23 mouse cellular contexts compared by ENCODE assay signal in the genomic region with DNA sequence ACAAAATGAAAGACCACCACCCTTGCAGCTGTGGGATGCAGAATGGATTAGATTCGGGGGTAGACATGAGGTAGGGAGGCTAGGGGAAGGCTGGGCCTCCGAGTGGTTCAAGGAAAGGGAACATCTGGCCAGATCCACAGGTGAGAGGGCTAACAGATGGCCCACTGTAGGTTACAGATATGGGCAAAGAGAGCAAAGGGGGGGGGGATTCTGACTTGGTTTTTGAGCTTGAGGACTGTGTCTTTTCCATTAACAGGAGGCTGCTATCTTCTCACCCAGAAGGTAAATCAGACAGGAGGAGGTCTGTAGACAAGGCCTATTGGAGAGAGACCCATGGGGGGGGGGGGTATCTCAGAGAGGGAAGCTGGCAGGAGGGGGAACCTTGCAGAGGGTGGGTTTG. TPM values are rescaled to one million over a fixed set of nuclear protein-coding genes. Genes with fewer than 3 reads are reported as not detected.
DNase-seq lines count a peak whose midpoint lies in the region; ATAC-seq and TF ChIP-seq lines count a peak whose summit lies in the region.
"Had no signal": no experiment of that assay in that cellular context is flagged by ENCODE, and none has a peak within 500 bp of the region (broad histone marks: within the 10 kb centered on the region; RNA-seq: fewer than 3 reads in every experiment).

No protein-coding gene starts in this region.

- peaks cover 5% of the 10 kb centered on the region; the same call in 1 of the 2 replicates for H3K4me1 ChIP-seq in forebrain, embryonic 16.5 days (replicated peaks; ENCODE audit: control insufficient read depth, insufficient read depth, low read length)
- H3K4me1 ChIP-seq in forebrain, embryonic 11.5 days (replicated peaks; ENCODE audit: control insufficient read depth, insufficient read depth, low read length): no peaks in the 10 kb centered on the region
- H3K4me1 ChIP-seq in midbrain, embryonic 11.5 days (ENCODE audit: control insufficient read depth, insufficient read depth, low read length): no peaks in the 10 kb centered on the region
- no peaks in the 10 kb centered on the region for H3K4me1 ChIP-seq in midbrain, postnatal 0 days (ENCODE audit: insufficient read depth, low read length)
- H3K4me1 ChIP-seq: embryonic facial prominence, embryonic 12.5 days; embryonic facial prominence, embryonic 15.5 days had no signal

- no peak overlapping the region for H3K27ac ChIP-seq in forebrain, embryonic 16.5 days (ENCODE audit: low read length)
- H3K27ac ChIP-seq in forebrain, embryonic 11.5 days (ENCODE audit: low read depth, low read length): no peak overlapping the region
- H3K27ac ChIP-seq in midbrain, embryonic 11.5 days (ENCODE audit: low read depth, low read length): no peak overlapping the region
- no peak overlapping the region for H3K27ac ChIP-seq in midbrain, postnatal 0 days (ENCODE audit: low read depth, low read length)
- H3K27ac ChIP-seq: embryonic facial prominence, embryonic 12.5 days; embryonic facial prominence, embryonic 15.5 days; forebrain, embryonic 12.5 days; forebrain, embryonic 15.5 days; gastrocnemius, adult 2 months; hindbrain, embryonic 12.5 days; hindbrain, embryonic 15.5 days had no signal

- H3K36me3 ChIP-seq in forebrain, embryonic 16.5 days (ENCODE audit: control insufficient read depth, insufficient read depth): no peaks in the 10 kb centered on the region
- H3K36me3 ChIP-seq in forebrain, embryonic 11.5 days (ENCODE audit: control insufficient read depth, insufficient read depth, low read length): no peaks in the 10 kb centered on the region
- H3K36me3 ChIP-seq in midbrain, embryonic 11.5 days (ENCODE audit: control insufficient read depth, insufficient read depth, low read length): no peaks in the 10 kb centered on the region
- H3K36me3 ChIP-seq in midbrain, postnatal 0 days (ENCODE audit: insufficient read depth, low read length): no peaks in the 10 kb centered on the region
- H3K36me3 ChIP-seq: embryonic facial prominence, embryonic 12.5 days; embryonic facial prominence, embryonic 15.5 days; forebrain, embryonic 12.5 days; forebrain, embryonic 15.5 days; hindbrain, embryonic 12.5 days; hindbrain, embryonic 15.5 days had no signal

- peak; percentile 38; the same call in 1 of the 2 replicates for ATAC-seq in forebrain, embryonic 16.5 days
- no peak for ATAC-seq in forebrain, embryonic 11.5 days (replicated peaks; ENCODE audit: low FRiP score)
- no peak for ATAC-seq in midbrain, embryonic 11.5 days (ENCODE audit: low FRiP score)
- ATAC-seq in midbrain, postnatal 0 days (ENCODE audit: low FRiP score): no peak
- ATAC-seq in megakaryocyte-erythroid progenitor cell, adult 5-6 weeks (replicated peaks; ENCODE audit: low FRiP score, low TSS enrichment, poor library complexity, severe bottlenecking): 0 out of 2 replicates have a peak, but pooled peaks have one; percentile 28
- ATAC-seq: forebrain, embryonic 15.5 days; Patski had no signal

- H3K9me3 ChIP-seq in forebrain, embryonic 16.5 days (ENCODE audit: control insufficient read depth, low read length): no peaks in the 10 kb centered on the region
- H3K9me3 ChIP-seq in forebrain, embryonic 11.5 days (ENCODE audit: control insufficient read depth, low read length): no peaks in the 10 kb centered on the region
- H3K9me3 ChIP-seq in midbrain, embryonic 11.5 days (ENCODE audit: control insufficient read depth, low read length): no peaks in the 10 kb centered on the region
- no peaks in the 10 kb centered on the region for H3K9me3 ChIP-seq in midbrain, postnatal 0 days (ENCODE audit: low read length)
- H3K9me3 ChIP-seq: embryonic facial prominence, embryonic 12.5 days; embryonic facial prominence, embryonic 15.5 days; forebrain, embryonic 12.5 days; forebrain, embryonic 15.5 days; hindbrain, embryonic 12.5 days; hindbrain, embryonic 15.5 days had no signal

- no peak for TF ChIP-seq CTCF in midbrain, postnatal 0 days (IDR thresholded peaks at IDR 0.05)

- DNase-seq in forebrain, embryonic 11.5 days (ENCODE audit: low spot score): no peak
- peak; percentile 4 for DNase-seq in midbrain, embryonic 11.5 days (ENCODE audit: low spot score, missing footprints)
- no peak for DNase-seq in midbrain, postnatal 0 days (ENCODE audit: low spot score)
- no peak for DNase-seq in kidney, postnatal 14 days
- no peak for DNase-seq in adrenal gland, adult 8-10 months
- DNase-seq: adrenal gland, postnatal 14 days; cerebellum, adult 11 months; cerebellum, adult 2 months; cerebellum, adult 9-11 months; cerebellum, postnatal 25 days; gastrocnemius, adult 2 months; gastrocnemius, postnatal 14 days; heart, adult 11 months had no signal

- H3K4me2 ChIP-seq in forebrain, embryonic 16.5 days (ENCODE audit: low read length): no peak overlapping the region
- H3K4me2 ChIP-seq in forebrain, embryonic 11.5 days (ENCODE audit: low read depth, low read length, severe bottlenecking): no peak overlapping the region
- H3K4me2 ChIP-seq in midbrain, embryonic 11.5 days: no peak overlapping the region
- no peak overlapping the region for H3K4me2 ChIP-seq in midbrain, postnatal 0 days (ENCODE audit: low read depth, low read length, poor library complexity, severe bottlenecking)
- H3K4me2 ChIP-seq: embryonic facial prominence, embryonic 12.5 days; embryonic facial prominence, embryonic 15.5 days; forebrain, embryonic 12.5 days; forebrain, embryonic 15.5 days; heart, embryonic 11.5 days; hindbrain, embryonic 12.5 days; hindbrain, embryonic 15.5 days had no signal

- no peaks in the 10 kb centered on the region for H3K27me3 ChIP-seq in forebrain, embryonic 16.5 days (replicated peaks; ENCODE audit: control insufficient read depth, insufficient read depth, low read length)
- H3K27me3 ChIP-seq in forebrain, embryonic 11.5 days (ENCODE audit: control insufficient read depth, insufficient read depth, low read length): no peaks in the 10 kb centered on the region
- no peaks in the 10 kb centered on the region for H3K27me3 ChIP-seq in midbrain, embryonic 11.5 days (ENCODE audit: control insufficient read depth, insufficient read depth, low read length)
- H3K27me3 ChIP-seq in midbrain, postnatal 0 days (ENCODE audit: insufficient read depth, low read length): no peaks in the 10 kb centered on the region
- H3K27me3 ChIP-seq: embryonic facial prominence, embryonic 12.5 days; embryonic facial prominence, embryonic 15.5 days; forebrain, embryonic 12.5 days; forebrain, embryonic 15.5 days; hindbrain, embryonic 12.5 days; hindbrain, embryonic 15.5 days; Patski had no signal

- no peak overlapping the region for H3K4me3 ChIP-seq in forebrain, embryonic 16.5 days (replicated peaks; ENCODE audit: low read length)
- no peak overlapping the region for H3K4me3 ChIP-seq in forebrain, embryonic 11.5 days (ENCODE audit: low read depth, low read length)
- H3K4me3 ChIP-seq in midbrain, embryonic 11.5 days (ENCODE audit: low read depth, low read length): no peak overlapping the region
- no peak overlapping the region for H3K4me3 ChIP-seq in midbrain, postnatal 0 days (ENCODE audit: low read depth, low read length)
- H3K4me3 ChIP-seq: embryonic facial prominence, embryonic 12.5 days; embryonic facial prominence, embryonic 15.5 days; forebrain, embryonic 12.5 days; forebrain, embryonic 15.5 days; gastrocnemius, adult 2 months; hindbrain, embryonic 12.5 days; hindbrain, embryonic 15.5 days had no signal

- no peak overlapping the region for H3K9ac ChIP-seq in forebrain, embryonic 16.5 days (replicated peaks; ENCODE audit: low read depth, low read length)
- H3K9ac ChIP-seq in forebrain, embryonic 11.5 days (ENCODE audit: low read length): no peak overlapping the region
- no peak overlapping the region for H3K9ac ChIP-seq in midbrain, embryonic 11.5 days (ENCODE audit: low read length)
- H3K9ac ChIP-seq in midbrain, postnatal 0 days (replicated peaks; ENCODE audit: low read length, poor library complexity, severe bottlenecking): no peak overlapping the region
- H3K9ac ChIP-seq: embryonic facial prominence, embryonic 12.5 days; embryonic facial prominence, embryonic 15.5 days; forebrain, embryonic 12.5 days; forebrain, embryonic 15.5 days; hindbrain, embryonic 12.5 days; hindbrain, embryonic 15.5 days had no signal

- 65% methylated on average over 2 of the region's 2 CpGs for WGBS in forebrain, embryonic 16.5 days
- WGBS in forebrain, embryonic 11.5 days: 81% methylated on average over 2 of the region's 2 CpGs
- whole genome bisulfite sequencing in midbrain, embryonic 11.5 days: 72% methylated on average over 2 of the region's 2 CpGs
- WGBS in midbrain, postnatal 0 days: 86% methylated on average over 2 of the region's 2 CpGs

RNA-seq across cellular contexts. Expression of a gene that starts 11.5 kb away (rescaled TPM):
- polyA plus RNA-seq in forebrain, embryonic 16.5 days (2015; fragmentation: Nextera tagmentation; extraction: Ambion mirVana): 35.1 and 46.0 TPM in 2 replicates
- 43.0 and 44.0 TPM in 2 replicates for polyA plus RNA-seq in forebrain, embryonic 11.5 days (2014; fragmentation: Nextera tagmentation; extraction: Ambion mirVana)
- polyA plus RNA-seq in midbrain, embryonic 11.5 days (2014; fragmentation: Nextera tagmentation; extraction: Ambion mirVana): 33.1 and 33.5 TPM in 2 replicates
- 15.6 and 20.4 TPM in 2 replicates for total RNA-seq in midbrain, postnatal 0 days (2014; rRNA removed)
- 25.5 and 27.9 TPM in 2 replicates for polyA plus RNA-seq in midbrain, postnatal 0 days (2015; fragmentation: Nextera tagmentation; extraction: Ambion mirVana)
- total RNA-seq in megakaryocyte-erythroid progenitor cell, adult 5-6 weeks (2014; fragmentation: Nextera tagmentation): 5.1 and 8.7 TPM in 2 replicates
- 4.4 and 7.8 TPM in 2 replicates for total RNA-seq in megakaryocyte-erythroid progenitor cell, adult 5-6 weeks (2017)
- total RNA-seq in adrenal gland, adult 8-10 months (2022): 100 to 1,000 TPM; 162 to 301 (median 191) TPM

RNA-seq across cellular contexts. Expression of a gene that starts 46.0 kb away (rescaled TPM):
- 3.5 and 5.3 TPM in 2 replicates for polyA plus RNA-seq in forebrain, embryonic 16.5 days (2015; fragmentation: Nextera tagmentation; extraction: Ambion mirVana)
- polyA plus RNA-seq in forebrain, embryonic 11.5 days (2014; fragmentation: Nextera tagmentation; extraction: Ambion mirVana): 1.9 and 2.9 TPM in 2 replicates
- 1.7 and 1.8 TPM in 2 replicates for polyA plus RNA-seq in midbrain, embryonic 11.5 days (2014; fragmentation: Nextera tagmentation; extraction: Ambion mirVana)
- 5.0 and 10.0 TPM in 2 replicates for total RNA-seq in midbrain, postnatal 0 days (2014; rRNA removed)
- polyA plus RNA-seq in midbrain, postnatal 0 days (2015; fragmentation: Nextera tagmentation; extraction: Ambion mirVana): 2.6 and 2.7 TPM in 2 replicates
- 0.61 and 0.87 TPM in 2 replicates for total RNA-seq in megakaryocyte-erythroid progenitor cell, adult 5-6 weeks (2014; fragmentation: Nextera tagmentation)
- total RNA-seq in megakaryocyte-erythroid progenitor cell, adult 5-6 weeks (2017): 0.50 TPM in 1 of 2 replicates, not detected in the other
- total RNA-seq in adrenal gland, adult 8-10 months (2022): 1 to 10 TPM in 2 of 4 experiments, under 1 TPM in 2; 0.26 to 2.2 (median 0.97) TPM

Comparison
In these comparisons a context has a peak if more than half of its experiments do, and no peak if none do; other contexts are left out.
1. ATAC-seq: peak in forebrain, embryonic 16.5 days (single experiment) and megakaryocyte-erythroid progenitor cell, adult 5-6 weeks (single experiment); none in forebrain, embryonic 11.5 days (single experiment), midbrain, embryonic 11.5 days (single experiment) and midbrain, postnatal 0 days (single experiment).